Mouse (Mus musculus): ENCODE results near the gene Tanc1. TPM values are rescaled to one million over a fixed set of nuclear protein-coding genes. Genes with fewer than 3 reads are reported as not detected.

Gene Tanc1
- total RNA-seq, 2 experiments from 2014 or later: 16.4 to 21.1 TPM

GRCm38 (mm10) chr2:59794838-59795237 lies 183.0 kb downstream of the Tanc1 start:
- DNase-seq: no peak

DNA sequence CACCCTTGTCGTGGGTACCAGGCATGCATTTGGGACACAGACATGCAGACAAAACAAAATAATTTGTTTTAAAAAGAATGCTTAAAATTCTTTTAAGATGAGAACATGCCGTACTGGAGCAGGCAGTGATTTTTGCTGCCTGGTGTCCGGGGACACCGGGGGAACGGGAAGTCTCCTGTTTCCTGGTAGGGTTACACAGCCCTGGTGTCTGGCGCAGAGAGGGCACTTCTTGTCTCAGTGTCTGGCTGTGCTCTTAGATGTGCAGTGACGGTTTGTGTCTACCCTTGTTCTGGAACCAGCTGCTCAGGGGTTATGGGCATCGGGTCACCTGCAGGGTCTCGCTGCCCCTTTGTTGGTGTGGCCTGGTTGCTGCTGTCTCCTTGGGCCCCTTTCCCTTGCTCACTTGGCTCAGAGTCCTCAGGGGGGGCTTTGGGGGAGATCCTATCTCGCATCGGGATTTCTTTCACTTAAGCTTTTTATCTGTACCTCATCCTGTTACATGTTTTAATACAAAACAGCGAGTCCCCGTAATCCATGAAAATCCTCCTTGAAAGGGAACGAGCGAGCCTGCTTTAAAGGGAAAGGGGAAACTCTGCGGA lies 187.2 kb downstream of the Tanc1 start:
- DNase-seq: peak in 1 of 2 experiments; percentile 25

- peak in 1 of 2 experiments; percentile 19 for DNase-seq
Measured at GRCm38 (mm10) chr2:59799572-59799971, 187.7 kb downstream of the Tanc1 start.

DNA sequence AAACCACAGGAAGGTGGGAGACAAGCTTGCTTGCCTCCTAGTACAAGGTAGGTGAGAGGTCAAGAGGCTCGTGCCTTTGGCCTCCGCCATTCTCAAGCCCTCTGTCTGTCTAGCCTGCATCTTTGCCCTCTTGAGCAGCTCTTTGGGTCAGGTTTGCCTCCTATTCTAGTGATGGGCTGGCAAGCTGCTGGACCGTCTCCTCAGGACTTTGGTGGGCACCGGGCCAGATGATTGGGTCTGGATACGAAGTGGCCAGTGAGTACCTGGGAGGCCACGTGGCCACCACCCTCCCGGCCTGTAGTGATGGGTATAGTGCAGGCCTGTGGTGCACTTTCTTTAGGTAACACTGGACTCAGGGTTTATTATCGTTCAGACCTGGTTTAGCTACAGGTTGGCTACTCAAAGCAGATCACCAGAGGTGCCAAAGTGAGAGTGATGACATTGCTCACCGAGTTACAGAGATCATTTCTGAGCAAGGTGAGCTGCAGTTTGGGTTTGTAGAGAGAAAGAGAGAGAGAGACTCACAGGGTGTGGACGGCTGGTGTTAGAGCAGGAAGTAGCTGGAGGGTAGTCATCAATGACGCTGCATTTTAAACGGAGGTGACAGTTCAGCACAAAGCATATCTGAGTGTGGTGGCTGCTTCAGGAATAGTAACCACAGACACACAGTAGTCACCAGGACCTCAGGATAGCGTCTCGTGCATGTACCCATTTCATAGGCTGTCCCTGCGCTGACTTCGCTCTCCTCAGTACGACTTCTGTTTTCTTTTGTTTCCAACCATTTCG lies 188.8 kb downstream of the Tanc1 start:
- DNase-seq: no peak

DNA sequence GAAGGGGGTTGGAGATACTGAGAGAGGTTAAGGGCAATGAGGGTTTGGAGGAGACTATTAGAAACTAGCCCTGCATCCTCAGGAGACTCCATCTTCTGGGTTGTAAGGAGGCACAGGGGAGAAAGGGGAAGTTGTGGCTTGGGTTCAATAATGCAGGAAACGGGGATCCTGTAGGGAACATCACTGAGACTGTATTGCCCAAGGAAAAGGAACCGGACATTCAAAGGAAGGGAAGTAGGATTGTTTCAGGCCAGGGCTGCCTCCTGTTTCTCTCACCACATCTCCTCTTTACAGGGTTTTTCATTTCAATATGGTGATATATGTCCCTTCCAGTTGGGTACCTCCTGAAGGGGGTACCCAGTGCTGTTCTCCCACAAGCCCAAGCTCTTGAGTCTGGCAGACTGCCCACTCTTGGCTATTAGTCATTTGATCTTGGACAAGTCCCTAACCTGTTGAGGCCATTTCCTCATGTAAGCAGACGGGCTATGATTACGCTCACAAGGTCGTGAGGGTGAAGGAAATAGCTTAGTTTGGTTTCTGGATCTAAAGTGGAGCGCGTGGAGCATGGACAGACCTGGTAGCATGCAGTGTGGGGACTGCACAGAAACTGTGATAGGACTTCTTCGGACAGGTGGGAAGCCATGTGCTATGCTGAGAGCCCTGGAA lies 191.0 kb downstream of the Tanc1 start:
- DNase-seq: peak; percentile 35 to 45

DNA sequence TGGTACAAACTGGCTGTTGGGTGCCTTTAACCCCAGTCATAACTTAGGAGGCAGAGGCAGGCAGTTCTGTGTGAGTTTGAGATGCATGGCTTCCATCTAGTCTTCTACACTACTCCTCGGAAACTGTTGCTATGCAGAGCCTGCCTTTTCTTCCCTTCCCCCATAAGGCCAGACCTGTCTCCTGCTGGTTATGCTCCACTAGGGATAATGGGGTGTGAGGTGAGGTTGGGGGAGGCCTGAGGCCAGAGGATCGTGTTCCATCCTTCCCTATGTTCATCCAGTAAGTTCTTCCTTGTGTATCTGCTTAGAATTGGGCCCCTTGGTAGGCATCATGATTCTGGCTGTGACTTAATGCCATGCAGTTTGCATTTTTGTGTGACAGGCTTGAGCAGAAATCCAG lies 193.8 kb downstream of the Tanc1 start:
- DNase-seq: no peak

- DNase-seq: no peak
Measured at GRCm38 (mm10) chr2:59806038-59806437, 194.2 kb downstream of the Tanc1 start.

GRCm38 (mm10) chr2:59808608-59809007 lies 196.8 kb downstream of the Tanc1 start:
- no peak for DNase-seq

GRCm38 (mm10) chr2:59810039-59810438 lies 198.2 kb downstream of the Tanc1 start:
- DNase-seq: peak in 1 of 2 experiments; percentile 48

- DNase-seq: no peak
Measured at GRCm38 (mm10) chr2:59811247-59811646, 199.4 kb downstream of the Tanc1 start.

DNA sequence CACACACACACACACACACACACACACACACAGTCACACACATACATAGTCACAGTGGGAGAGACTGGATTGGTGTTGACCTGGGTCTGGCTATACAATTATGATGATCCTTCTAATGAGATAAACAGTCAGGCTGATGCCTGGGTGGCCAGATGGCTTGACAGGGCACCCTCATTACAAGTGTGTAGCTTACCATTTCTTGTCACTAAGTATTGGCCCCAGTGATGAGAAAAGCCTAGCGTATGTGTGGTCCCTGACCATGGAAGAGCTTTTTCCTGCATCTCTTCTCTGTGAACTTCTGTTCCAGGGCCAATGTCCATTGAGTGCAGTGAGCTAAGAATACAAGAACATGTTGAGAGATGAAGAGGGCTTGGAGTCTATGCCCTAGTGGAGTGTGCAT lies 200.8 kb downstream of the Tanc1 start:
- DNase-seq: no peak

DNA sequence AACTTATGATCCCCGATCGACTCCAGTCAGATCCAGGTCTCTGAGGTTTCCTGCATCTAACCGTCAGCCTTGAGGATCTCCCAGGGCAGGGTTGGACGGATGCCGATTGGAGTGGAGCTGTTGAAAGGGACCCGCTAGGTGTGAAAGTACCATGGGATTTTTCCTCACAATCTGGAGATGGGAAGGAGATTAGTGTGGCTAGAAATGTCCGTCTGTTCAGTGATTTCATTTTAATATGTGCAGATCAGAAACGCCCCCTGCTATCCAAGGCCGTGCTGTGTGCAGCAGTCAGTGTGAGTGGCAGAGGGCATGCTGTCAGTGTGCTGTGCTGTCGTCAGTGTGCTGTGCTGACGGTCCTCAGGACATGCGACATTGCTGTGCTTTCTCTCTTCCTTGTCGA lies 201.6 kb downstream of the Tanc1 start:
- DNase-seq: peak in 1 of 2 experiments; percentile 37

DNA sequence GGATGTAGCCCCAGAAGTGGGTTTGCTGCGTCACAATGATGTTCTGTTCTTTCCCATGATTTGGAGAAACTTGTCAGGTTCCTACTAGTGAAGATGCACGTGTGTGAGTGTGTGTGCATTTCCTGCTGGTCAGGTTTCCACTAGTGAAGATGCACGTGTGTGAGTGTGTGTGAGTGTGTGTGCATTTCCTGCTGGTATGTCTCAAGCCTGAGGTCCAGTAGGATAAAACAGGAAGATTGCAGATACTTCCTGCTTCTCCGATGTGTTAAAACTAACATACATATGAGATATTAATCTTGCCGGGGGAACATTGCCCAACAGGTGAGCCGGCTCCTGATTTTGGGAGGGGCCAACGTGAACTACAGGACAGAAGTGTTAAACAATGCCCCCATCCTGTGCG lies 203.2 kb downstream of the Tanc1 start:
- no peak for DNase-seq

DNA sequence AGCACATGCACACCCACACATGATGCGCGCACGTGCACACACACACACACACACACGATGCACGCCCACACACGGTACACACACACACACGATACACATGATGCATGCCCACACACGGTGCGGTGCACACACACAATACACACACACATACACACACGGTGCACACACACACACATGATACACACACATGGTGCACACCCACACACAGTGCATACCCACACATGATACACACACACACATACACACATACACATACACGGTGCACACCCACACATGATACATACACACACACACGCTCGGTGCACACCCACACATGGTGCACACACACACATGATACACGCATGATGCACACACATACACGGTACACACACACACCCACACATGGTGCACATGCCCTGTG lies 206.8 kb downstream of the Tanc1 start:
- no peak for DNase-seq

DNA sequence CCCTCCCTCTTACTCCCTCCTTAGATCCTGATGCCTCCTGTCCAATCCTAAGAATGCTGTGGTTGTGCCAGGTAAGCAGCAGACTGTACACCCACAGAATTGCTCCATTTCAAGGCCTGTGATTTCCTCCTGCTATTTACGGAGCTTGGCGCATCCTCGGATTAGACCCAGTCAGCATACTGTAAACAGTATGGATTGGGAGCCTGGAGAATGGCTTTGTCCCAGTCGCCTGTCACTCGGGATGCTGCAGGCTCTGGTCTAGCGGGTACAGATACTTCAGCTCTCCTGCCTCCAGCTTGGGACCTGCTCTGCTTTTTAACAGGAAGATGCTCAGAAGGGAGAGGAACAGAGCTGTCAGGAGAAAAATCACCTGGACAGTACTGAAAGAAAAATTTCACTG lies 207.6 kb downstream of the Tanc1 start:
- DNase-seq: no peak

- DNase-seq: no peak
Measured at GRCm38 (mm10) chr2:59820088-59820487, 208.2 kb downstream of the Tanc1 start.

- no peak for DNase-seq
Measured at GRCm38 (mm10) chr2:59821044-59821443, 209.2 kb downstream of the Tanc1 start.

DNA sequence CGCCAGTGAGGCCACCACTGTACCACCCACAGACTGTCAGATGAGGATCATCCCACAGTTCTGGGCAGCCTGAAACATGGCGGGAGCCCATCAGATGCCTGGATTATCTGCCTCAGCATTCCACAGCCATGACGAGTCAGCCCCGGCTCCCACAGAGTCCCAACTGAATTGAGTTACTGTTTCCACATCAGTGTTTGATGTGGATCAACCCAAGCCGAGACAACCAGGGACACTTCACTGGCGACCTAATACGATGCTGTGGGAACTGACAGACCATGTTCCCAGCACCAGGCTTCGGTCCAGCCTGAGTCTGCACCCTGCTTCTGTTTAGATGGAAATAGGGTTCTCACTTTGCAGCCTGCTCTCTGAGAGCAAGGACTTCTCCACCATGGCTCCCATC lies 212.4 kb downstream of the Tanc1 start:
- no peak for DNase-seq

- no peak for DNase-seq
Measured at GRCm38 (mm10) chr2:59825380-59825779, 213.5 kb downstream of the Tanc1 start.

DNA sequence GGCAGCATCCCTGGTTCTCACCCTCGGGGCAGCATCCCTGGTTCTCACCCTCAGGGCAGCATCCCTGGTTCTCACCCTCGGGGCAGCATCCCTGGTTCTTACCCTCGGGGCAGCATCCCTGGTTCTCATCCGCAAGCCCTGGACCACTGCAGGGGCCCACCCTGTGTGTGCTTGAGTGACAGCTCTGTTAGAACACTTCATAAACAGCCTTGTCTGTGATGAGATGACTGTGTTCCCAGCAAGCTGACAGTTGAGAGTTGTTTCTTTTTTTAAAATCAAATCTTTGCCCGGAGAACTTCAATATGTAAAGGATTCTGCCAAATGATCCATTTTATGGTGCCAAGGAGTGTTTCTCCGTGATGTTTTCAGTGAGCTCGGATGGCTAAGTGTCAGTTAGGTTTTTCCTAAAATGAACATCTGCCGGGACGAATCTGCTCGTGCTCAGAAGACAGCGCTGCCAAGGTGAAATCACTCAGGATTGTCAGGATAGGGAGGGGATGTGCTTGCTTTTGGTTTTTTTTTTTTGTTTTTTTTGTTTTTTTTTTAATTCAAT lies 216.3 kb downstream of the Tanc1 start:
- no peak for DNase-seq

- DNase-seq: peak; percentile 36 to 63
Measured at GRCm38 (mm10) chr2:59828777-59829508, 217.1 kb downstream of the Tanc1 start.

- no peak for DNase-seq
Measured at GRCm38 (mm10) chr2:59829718-59830117, 217.9 kb downstream of the Tanc1 start.

All from adrenal gland, postnatal 36 days (tissue).